Mouse (Mus musculus) ZHBTc4 (cell line): ENCODE data around the gene Hrk.

Source experiments
- DNase-seq: peaks from one replicate; pipeline ENCODE4 v3.0.0-alpha.2; 2011; ENCODE audit warnings: low read depth, low spot score

Gene Hrk

GRCm38 (mm10) chr5:118164581-118164980 lies at the start of gene Hrk:
Gene Hrk, plus strand, starts transcription at chr5:118164648.
- DNase-seq = no peak

GRCm38 (mm10) chr5:118118351-118118750 lies 46.1 kb upstream of the Hrk start:
- no peak for DNase-seq

GRCm38 (mm10) chr5:118118922-118119321 lies 45.5 kb upstream of the Hrk start:
- DNase-seq = no peak

- DNase-seq = no peak
Measured at GRCm38 (mm10) chr5:118120670-118121069, 43.8 kb upstream of the Hrk start.

- DNase-seq = no peak
Measured at GRCm38 (mm10) chr5:118121928-118122327, 42.5 kb upstream of the Hrk start.

- DNase-seq = no peak
Measured at GRCm38 (mm10) chr5:118123096-118123495, 41.4 kb upstream of the Hrk start.

- no peak for DNase-seq
Measured at GRCm38 (mm10) chr5:118126671-118127070, 37.8 kb upstream of the Hrk start.

- DNase-seq = no peak
Measured at GRCm38 (mm10) chr5:118128208-118128607, 36.2 kb upstream of the Hrk start.

GRCm38 (mm10) chr5:118128651-118129050 lies 35.8 kb upstream of the Hrk start:
- DNase-seq = no peak

GRCm38 (mm10) chr5:118136391-118136790 lies 28.1 kb upstream of the Hrk start:
- no peak for DNase-seq

GRCm38 (mm10) chr5:118139630-118140029 lies 24.8 kb upstream of the Hrk start:
- no peak for DNase-seq

GRCm38 (mm10) chr5:118142471-118142870 lies 22.0 kb upstream of the Hrk start:
- no peak for DNase-seq

- DNase-seq = no peak
Measured at GRCm38 (mm10) chr5:118143211-118144026, 21.0 kb upstream of the Hrk start.

GRCm38 (mm10) chr5:118144327-118144726 lies 20.1 kb upstream of the Hrk start:
- DNase-seq = no peak

- no peak for DNase-seq
Measured at GRCm38 (mm10) chr5:118144770-118145169, 19.7 kb upstream of the Hrk start.

GRCm38 (mm10) chr5:118145458-118145857 lies 19.0 kb upstream of the Hrk start:
- DNase-seq = no peak

GRCm38 (mm10) chr5:118145999-118146679 lies 18.3 kb upstream of the Hrk start:
- no peak for DNase-seq

GRCm38 (mm10) chr5:118147264-118147663 lies 17.2 kb upstream of the Hrk start:
- DNase-seq = no peak

- DNase-seq = no peak
Measured at GRCm38 (mm10) chr5:118149711-118150110, 14.7 kb upstream of the Hrk start.

- peak; percentile 91 for DNase-seq
Measured at GRCm38 (mm10) chr5:118154839-118155564, 9.4 kb upstream of the Hrk start, which contains the start of gene Fbxw8. Gene Fbxw8, minus strand, starts transcription at chr5:118155464.

- no peak for DNase-seq
Measured at GRCm38 (mm10) chr5:118155565-118155947, 8.9 kb upstream of the Hrk start.

GRCm38 (mm10) chr5:118156976-118157375 lies 7.5 kb upstream of the Hrk start:
- DNase-seq = no peak
